Mouse (Mus musculus): ENCODE results near the gene Olfr190. TPM values are rescaled to one million over a fixed set of nuclear protein-coding genes. Genes with fewer than 3 reads are reported as not detected.
"Not testable (repeated sequence)": the region's sequence is repeated elsewhere in the genome, so short reads cannot be mapped to it uniquely, and the experiment has no call there.

Gene Olfr190
- not detected in 2 replicates for polyA plus RNA-seq (2015; fragmentation: Nextera tagmentation; extraction: Ambion mirVana)

- Histone ChIP-seq H3K36me3 (no peaks in the 10 kb centered on the region), H3K27ac (no peak within 1 kb of the TSS), H3K9ac (no peak within 1 kb of the TSS), H3K9me3 (no peaks in the 10 kb centered on the region), H3K4me3 (no peak within 1 kb of the TSS), H3K4me2 (no peak within 1 kb of the TSS), H3K27me3 (no peaks in the 10 kb centered on the region), H3K4me1 (no peaks in the 10 kb centered on the region)
- WGBS = 88% methylated on average over 5 of the region's 5 CpGs
- ATAC-seq (ENCODE audit: insufficient number of reproducible peaks, low FRiP score, low TSS enrichment, low read depth) = no peak
Observed at GRCm38 (mm10) chr16:59077905-59078304, at the start of gene Olfr190. TSS of gene Olfr190 (minus strand) at chr16:59078005.

GRCm38 (mm10) chr16:59120969-59121368 lies 43.2 kb upstream of the Olfr190 start, which contains the start of gene Olfr194:
TSS of gene Olfr194 (minus strand) at chr16:59121069.
- Histone ChIP-seq H3K9me3 (0 out of 2 replicates have a peak, but pooled peaks cover 3% of the 10 kb centered on the region), H3K27me3 (no peaks in the 10 kb centered on the region), H3K4me1 (no peaks in the 10 kb centered on the region), H3K4me2 (no peak within 1 kb of the TSS), H3K27ac (no peak within 1 kb of the TSS), H3K9ac (no peak within 1 kb of the TSS), H3K36me3 (no peaks in the 10 kb centered on the region), H3K4me3 (no peak within 1 kb of the TSS)
- ATAC-seq (ENCODE audit: insufficient number of reproducible peaks, low FRiP score, low TSS enrichment, low read depth) = no peak

- Histone ChIP-seq H3K27me3 (no peaks in the 10 kb centered on the region), H3K4me2 (no peak within 1 kb of the TSS), H3K36me3 (no peaks in the 10 kb centered on the region), H3K4me3 (no peak within 1 kb of the TSS), H3K9me3 (0 out of 2 replicates have a peak, but pooled peaks cover under 1% of the 10 kb centered on the region), H3K9ac (no peak within 1 kb of the TSS), H3K27ac (no peak within 1 kb of the TSS), H3K4me1 (no peaks in the 10 kb centered on the region)
- ATAC-seq (ENCODE audit: insufficient number of reproducible peaks, low FRiP score, low TSS enrichment, low read depth) = no peak
- WGBS = 93% methylated on average over 1 of the region's 1 CpGs
Observed at GRCm38 (mm10) chr16:59111781-59112180, 34.0 kb upstream of the Olfr190 start, which contains the start of gene Olfr193. TSS of gene Olfr193 (minus strand) at chr16:59111881.

- 58% methylated on average over 5 of the region's 5 CpGs for WGBS
- not testable (repeated sequence) for ATAC-seq (ENCODE audit: insufficient number of reproducible peaks, low FRiP score, low TSS enrichment, low read depth); H3K4me1 ChIP-seq; H3K4me2 ChIP-seq; H3K27ac ChIP-seq; H3K9ac ChIP-seq; H3K27me3 ChIP-seq; H3K9me3 ChIP-seq; H3K36me3 ChIP-seq; H3K4me3 ChIP-seq
Observed at GRCm38 (mm10) chr16:59108522-59108921, 30.7 kb upstream of the Olfr190 start.

- no peaks in the 10 kb centered on the region for H3K4me1 ChIP-seq
- no peak overlapping the region for H3K4me2 ChIP-seq
- no peak overlapping the region for H3K4me3 ChIP-seq
- 70% methylated on average over 2 of the region's 2 CpGs for WGBS
- H3K36me3 ChIP-seq = no peaks in the 10 kb centered on the region
- ATAC-seq (ENCODE audit: insufficient number of reproducible peaks, low FRiP score, low TSS enrichment, low read depth) = no peak
- no peaks in the 10 kb centered on the region for H3K27me3 ChIP-seq
- H3K9ac ChIP-seq = no peak overlapping the region
- H3K9me3 ChIP-seq = no peaks in the 10 kb centered on the region
- H3K27ac ChIP-seq = no peak overlapping the region
Observed at GRCm38 (mm10) chr16:59105312-59105711, 27.5 kb upstream of the Olfr190 start.

GRCm38 (mm10) chr16:59089722-59090121 lies 11.9 kb upstream of the Olfr190 start, which contains the start of gene Olfr191:
TSS of gene Olfr191 (minus strand) at chr16:59089822.
- 56% methylated on average over 1 of the region's 1 CpGs for WGBS
- H3K9ac ChIP-seq; H3K27ac ChIP-seq; H3K27me3 ChIP-seq; H3K4me3 ChIP-seq; H3K4me1 ChIP-seq; H3K4me2 ChIP-seq; H3K9me3 ChIP-seq; H3K36me3 ChIP-seq; ATAC-seq (ENCODE audit: insufficient number of reproducible peaks, low FRiP score, low TSS enrichment, low read depth): not testable (repeated sequence)

- not testable (repeated sequence) for ATAC-seq (ENCODE audit: insufficient number of reproducible peaks, low FRiP score, low TSS enrichment, low read depth)
Observed at GRCm38 (mm10) chr16:59081113-59081512, 3.3 kb upstream of the Olfr190 start.

GRCm38 (mm10) chr16:59073520-59073919 lies 4.3 kb downstream of the Olfr190 start:
- H3K4me2 ChIP-seq = no peak overlapping the region
- no peaks in the 10 kb centered on the region for H3K27me3 ChIP-seq
- H3K4me1 ChIP-seq = no peaks in the 10 kb centered on the region
- H3K9ac ChIP-seq = no peak overlapping the region
- H3K4me3 ChIP-seq = no peak overlapping the region
- H3K9me3 ChIP-seq = no peaks in the 10 kb centered on the region
- WGBS = 90% methylated on average over 1 of the region's 1 CpGs
- no peaks in the 10 kb centered on the region for H3K36me3 ChIP-seq
- no peak for ATAC-seq (ENCODE audit: insufficient number of reproducible peaks, low FRiP score, low TSS enrichment, low read depth)
- H3K27ac ChIP-seq = no peak overlapping the region

More at GRCm38 (mm10) chr16:59081113-59081512, 3.3 kb upstream of the Olfr190 start:
- H3K9me3 ChIP-seq, H3K36me3 ChIP-seq, H3K27me3 ChIP-seq, H3K4me2 ChIP-seq, H3K4me1 ChIP-seq, H3K27ac ChIP-seq, H3K9ac ChIP-seq, H3K4me3 ChIP-seq: not testable (repeated sequence)
- 83% methylated on average over 2 of the region's 2 CpGs for WGBS

- Histone ChIP-seq H3K4me2 (no peak overlapping the region), H3K36me3 (no peaks in the 10 kb centered on the region), H3K9me3 (no peaks in the 10 kb centered on the region), H3K9ac (no peak overlapping the region), H3K27me3 (no peaks in the 10 kb centered on the region), H3K27ac (no peak overlapping the region), H3K4me1 (no peaks in the 10 kb centered on the region), H3K4me3 (no peak overlapping the region)
- no peak for ATAC-seq (ENCODE audit: insufficient number of reproducible peaks, low FRiP score, low TSS enrichment, low read depth)
Observed at GRCm38 (mm10) chr16:59071755-59072154, 6.0 kb downstream of the Olfr190 start.

GRCm38 (mm10) chr16:59062411-59062810 lies 15.4 kb downstream of the Olfr190 start:
- H3K27ac ChIP-seq; ATAC-seq (ENCODE audit: insufficient number of reproducible peaks, low FRiP score, low TSS enrichment, low read depth); H3K27me3 ChIP-seq; H3K4me2 ChIP-seq; H3K4me3 ChIP-seq; H3K9ac ChIP-seq; H3K4me1 ChIP-seq; H3K9me3 ChIP-seq; H3K36me3 ChIP-seq: not testable (repeated sequence)
- 73% methylated on average over 3 of the region's 3 CpGs for WGBS

- H3K4me3 ChIP-seq; H3K27me3 ChIP-seq; H3K36me3 ChIP-seq; H3K27ac ChIP-seq; H3K9ac ChIP-seq; H3K4me1 ChIP-seq; H3K9me3 ChIP-seq; ATAC-seq (ENCODE audit: insufficient number of reproducible peaks, low FRiP score, low TSS enrichment, low read depth); H3K4me2 ChIP-seq: not testable (repeated sequence)
- 92% methylated on average over 2 of the region's 2 CpGs for WGBS
Observed at GRCm38 (mm10) chr16:59049286-59049685, 28.5 kb downstream of the Olfr190 start.

GRCm38 (mm10) chr16:59048860-59049259 lies 28.9 kb downstream of the Olfr190 start:
- H3K9me3 ChIP-seq = no peaks in the 10 kb centered on the region
- ATAC-seq (ENCODE audit: insufficient number of reproducible peaks, low FRiP score, low TSS enrichment, low read depth) = no peak
- no peaks in the 10 kb centered on the region for H3K4me1 ChIP-seq
- no peaks in the 10 kb centered on the region for H3K36me3 ChIP-seq
- H3K4me2 ChIP-seq = no peak overlapping the region
- no peak overlapping the region for H3K9ac ChIP-seq
- 72% methylated on average over 1 of the region's 1 CpGs for WGBS
- H3K4me3 ChIP-seq = no peak overlapping the region
- no peak overlapping the region for H3K27ac ChIP-seq
- H3K27me3 ChIP-seq = no peaks in the 10 kb centered on the region

GRCm38 (mm10) chr16:59047579-59047978 lies 30.2 kb downstream of the Olfr190 start:
- 63% methylated on average over 4 of the region's 4 CpGs for WGBS
- Histone ChIP-seq H3K9me3 (no peaks in the 10 kb centered on the region), H3K36me3 (no peaks in the 10 kb centered on the region), H3K4me1 (no peaks in the 10 kb centered on the region), H3K27ac (no peak overlapping the region), H3K4me3 (no peak overlapping the region), H3K27me3 (no peaks in the 10 kb centered on the region), H3K9ac (no peak overlapping the region), H3K4me2 (no peak overlapping the region)
- no peak for ATAC-seq (ENCODE audit: insufficient number of reproducible peaks, low FRiP score, low TSS enrichment, low read depth)
